Mouse (Mus musculus): ENCODE data around the gene Tmem117. TPM values are rescaled to one million over a fixed set of nuclear protein-coding genes. Genes with fewer than 3 reads are reported as not detected.

Gene Tmem117
- polyA plus RNA-seq, 1 experiment, result not detected

DNA sequence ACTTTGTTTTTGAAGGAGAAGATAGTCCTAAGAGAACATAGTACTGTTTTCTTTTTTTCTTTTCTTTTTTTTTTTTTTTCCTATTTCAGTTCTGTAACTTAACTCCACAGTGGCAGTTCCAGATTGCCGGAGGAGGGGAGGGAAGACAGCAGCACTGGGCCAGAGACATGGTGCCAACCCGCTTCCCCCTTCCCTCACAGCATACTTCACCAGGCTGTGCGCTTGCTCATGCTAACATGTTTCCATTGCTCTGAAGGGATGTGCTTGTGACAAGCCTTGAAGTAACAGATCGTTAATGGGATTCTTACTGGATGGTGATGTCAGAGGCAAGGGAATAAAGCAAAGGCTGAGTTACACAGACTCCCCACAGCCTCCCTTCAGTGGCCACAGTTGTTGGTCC lies 256.0 kb downstream of the Tmem117 start:
- Histone ChIP-seq H3K36me3 (ENCODE audit: control insufficient read depth) (no peaks in the 10 kb centered on the region), H3K27me3 (ENCODE audit: control insufficient read depth) (no peaks in the 10 kb centered on the region), H3K4me1 (ENCODE audit: control insufficient read depth) (no peaks in the 10 kb centered on the region), H3K9me3 (ENCODE audit: control insufficient read depth, low read length) (peaks cover 31% of the 10 kb centered on the region), H3K4me3 (replicated peaks) (no peak overlapping the region)
- TF ChIP-seq GATA1 (IDR thresholded peaks at IDR 0.05; ENCODE audit: low read length) (no peak), TAL1 (IDR thresholded peaks at IDR 0.05; ENCODE audit: low read length) (no peak)

- Histone ChIP-seq H3K27me3 (ENCODE audit: control insufficient read depth) (no peaks in the 10 kb centered on the region), H3K36me3 (ENCODE audit: control insufficient read depth) (no peaks in the 10 kb centered on the region), H3K4me3 (replicated peaks) (no peak overlapping the region), H3K9me3 (ENCODE audit: control insufficient read depth, low read length) (peaks cover 41% of the 10 kb centered on the region), H3K4me1 (ENCODE audit: control insufficient read depth) (no peaks in the 10 kb centered on the region)
- TF ChIP-seq GATA1 (IDR thresholded peaks at IDR 0.05; ENCODE audit: low read length) (no peak), TAL1 (IDR thresholded peaks at IDR 0.05; ENCODE audit: low read length) (no peak)
Measured at GRCm38 (mm10) chr15:94893201-94893600, 264.2 kb downstream of the Tmem117 start.

DNA sequence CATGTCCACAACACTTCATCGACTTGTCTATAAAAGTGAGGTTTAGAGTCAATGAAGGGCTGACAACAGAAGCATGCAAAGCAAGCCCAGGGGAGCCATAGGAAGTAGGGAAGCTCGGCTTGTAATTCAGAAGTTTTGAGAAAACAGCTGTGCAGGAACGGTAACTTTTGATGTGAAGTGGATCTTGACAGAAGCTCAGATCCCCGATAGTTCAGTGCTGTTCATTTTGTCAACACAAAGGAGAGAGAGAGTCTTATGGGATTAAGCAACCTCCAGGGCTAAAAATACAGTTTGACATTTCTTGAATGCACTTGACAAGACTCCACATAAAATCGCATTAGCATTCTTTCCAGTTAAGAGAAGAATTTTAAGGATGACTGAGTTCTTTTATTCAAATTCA lies 265.1 kb downstream of the Tmem117 start:
- H3K9me3 ChIP-seq (ENCODE audit: control insufficient read depth, low read length), result peaks cover 41% of the 10 kb centered on the region
- H3K36me3 ChIP-seq (ENCODE audit: control insufficient read depth), result no peaks in the 10 kb centered on the region
- H3K27me3 ChIP-seq (ENCODE audit: control insufficient read depth), result no peaks in the 10 kb centered on the region
- no peaks in the 10 kb centered on the region for H3K4me1 ChIP-seq (ENCODE audit: control insufficient read depth)
- no peak for TF ChIP-seq TAL1 (IDR thresholded peaks at IDR 0.05; ENCODE audit: low read length)
- TF ChIP-seq GATA1 (IDR thresholded peaks at IDR 0.05; ENCODE audit: low read length), result no peak
- H3K4me3 ChIP-seq (replicated peaks), result no peak overlapping the region

DNA sequence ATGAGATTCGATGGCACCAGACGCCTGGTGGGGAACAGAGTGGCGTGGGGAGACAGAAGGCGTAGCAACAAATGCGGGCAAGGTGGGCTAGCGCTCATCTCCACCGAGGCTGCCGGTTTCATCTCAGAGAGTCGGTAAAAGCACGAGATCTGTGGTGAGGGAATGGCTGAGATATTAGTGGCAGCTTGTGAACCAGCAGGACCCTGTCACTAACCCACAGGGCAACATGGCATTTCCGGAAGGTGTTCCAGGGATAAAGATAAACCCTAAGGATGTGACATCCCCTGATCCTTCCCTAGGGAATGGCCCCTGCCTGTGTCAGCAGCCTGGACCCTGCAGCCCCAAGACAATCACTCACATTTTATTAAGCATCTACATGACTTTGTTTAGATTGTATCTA lies 266.6 kb downstream of the Tmem117 start:
- no peaks in the 10 kb centered on the region for H3K4me1 ChIP-seq (ENCODE audit: control insufficient read depth)
- H3K4me3 ChIP-seq (replicated peaks), result no peak overlapping the region
- peaks cover 46% of the 10 kb centered on the region for H3K9me3 ChIP-seq (ENCODE audit: control insufficient read depth, low read length)
- TF ChIP-seq TAL1 (IDR thresholded peaks at IDR 0.05; ENCODE audit: low read length) (no peak), GATA1 (IDR thresholded peaks at IDR 0.05; ENCODE audit: low read length) (no peak)
- H3K27me3 ChIP-seq (ENCODE audit: control insufficient read depth), result no peaks in the 10 kb centered on the region
- no peaks in the 10 kb centered on the region for H3K36me3 ChIP-seq (ENCODE audit: control insufficient read depth)

DNA sequence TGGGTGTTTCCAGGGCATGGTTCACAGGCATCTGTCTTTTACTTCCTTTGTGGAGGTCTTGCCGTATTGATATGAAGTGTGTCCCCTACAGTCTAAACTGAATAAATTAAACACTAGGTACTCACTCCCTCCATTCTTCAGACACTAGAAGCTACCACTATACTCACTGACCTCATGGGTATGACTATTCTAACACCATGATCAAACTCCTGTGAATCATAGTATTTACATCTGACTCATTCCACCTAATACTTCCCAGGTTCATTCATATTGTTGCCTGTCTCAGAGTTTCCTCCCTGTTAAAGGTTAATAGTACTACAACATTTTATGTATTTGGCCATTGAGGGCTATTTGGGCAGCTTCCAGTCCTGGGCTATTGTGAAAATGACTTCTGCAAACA lies 274.2 kb downstream of the Tmem117 start:
- Histone ChIP-seq H3K4me1 (ENCODE audit: control insufficient read depth) (no peaks in the 10 kb centered on the region), H3K27me3 (ENCODE audit: control insufficient read depth) (no peaks in the 10 kb centered on the region), H3K36me3 (ENCODE audit: control insufficient read depth) (no peaks in the 10 kb centered on the region), H3K4me3 (replicated peaks) (no peak overlapping the region), H3K9me3 (ENCODE audit: control insufficient read depth, low read length) (peaks cover 26% of the 10 kb centered on the region)
- TF ChIP-seq TAL1 (IDR thresholded peaks at IDR 0.05; ENCODE audit: low read length), result no peak
- TF ChIP-seq GATA1 (IDR thresholded peaks at IDR 0.05; ENCODE audit: low read length), result no peak

GRCm38 (mm10) chr15:94904672-94905407 lies 275.8 kb downstream of the Tmem117 start:
- Histone ChIP-seq H3K36me3 (ENCODE audit: control insufficient read depth) (no peaks in the 10 kb centered on the region), H3K9me3 (ENCODE audit: control insufficient read depth, low read length) (peaks cover 30% of the 10 kb centered on the region), H3K27me3 (ENCODE audit: control insufficient read depth) (no peaks in the 10 kb centered on the region), H3K4me3 (replicated peaks) (no peak overlapping the region), H3K4me1 (ENCODE audit: control insufficient read depth) (no peaks in the 10 kb centered on the region)
- TF ChIP-seq TAL1 (IDR thresholded peaks at IDR 0.05; ENCODE audit: low read length) (no peak), GATA1 (IDR thresholded peaks at IDR 0.05; ENCODE audit: low read length) (no peak)

GRCm38 (mm10) chr15:94921672-94922071 lies 292.6 kb downstream of the Tmem117 start:
- no peak overlapping the region for H3K4me3 ChIP-seq (replicated peaks)
- no peaks in the 10 kb centered on the region for H3K4me1 ChIP-seq (ENCODE audit: control insufficient read depth)
- H3K9me3 ChIP-seq (ENCODE audit: control insufficient read depth, low read length), result peaks cover 21% of the 10 kb centered on the region
- no peaks in the 10 kb centered on the region for H3K27me3 ChIP-seq (ENCODE audit: control insufficient read depth)
- H3K36me3 ChIP-seq (ENCODE audit: control insufficient read depth), result no peaks in the 10 kb centered on the region
- TF ChIP-seq GATA1 (IDR thresholded peaks at IDR 0.05; ENCODE audit: low read length), result no peak

- no peaks in the 10 kb centered on the region for H3K27me3 ChIP-seq (ENCODE audit: control insufficient read depth)
- no peaks in the 10 kb centered on the region for H3K36me3 ChIP-seq (ENCODE audit: control insufficient read depth)
- no peaks in the 10 kb centered on the region for H3K4me1 ChIP-seq (ENCODE audit: control insufficient read depth)
- H3K9me3 ChIP-seq (ENCODE audit: control insufficient read depth, low read length), result peaks cover 37% of the 10 kb centered on the region
- TF ChIP-seq TAL1 (IDR thresholded peaks at IDR 0.05; ENCODE audit: low read length) (no peak), GATA1 (IDR thresholded peaks at IDR 0.05; ENCODE audit: low read length) (no peak)
- H3K4me3 ChIP-seq (replicated peaks), result no peak overlapping the region
Measured at GRCm38 (mm10) chr15:94927986-94928385, 299.0 kb downstream of the Tmem117 start.

GRCm38 (mm10) chr15:94930743-94931142 lies 301.7 kb downstream of the Tmem117 start:
- no peaks in the 10 kb centered on the region for H3K4me1 ChIP-seq (ENCODE audit: control insufficient read depth)
- H3K9me3 ChIP-seq (ENCODE audit: control insufficient read depth, low read length), result peaks cover 33% of the 10 kb centered on the region
- no peak overlapping the region for H3K4me3 ChIP-seq (replicated peaks)
- TF ChIP-seq TAL1 (IDR thresholded peaks at IDR 0.05; ENCODE audit: low read length), result no peak
- no peak for TF ChIP-seq GATA1 (IDR thresholded peaks at IDR 0.05; ENCODE audit: low read length)
- H3K36me3 ChIP-seq (ENCODE audit: control insufficient read depth), result no peaks in the 10 kb centered on the region
- no peaks in the 10 kb centered on the region for H3K27me3 ChIP-seq (ENCODE audit: control insufficient read depth)

- TF ChIP-seq TAL1 (IDR thresholded peaks at IDR 0.05; ENCODE audit: low read length), result no peak
- no peaks in the 10 kb centered on the region for H3K36me3 ChIP-seq (ENCODE audit: control insufficient read depth)
Measured at GRCm38 (mm10) chr15:94933044-94933443, 304.0 kb downstream of the Tmem117 start.

More at GRCm38 (mm10) chr15:94933044-94933443, 304.0 kb downstream of the Tmem117 start:
- Histone ChIP-seq H3K4me3 (replicated peaks) (no peak overlapping the region), H3K27me3 (ENCODE audit: control insufficient read depth) (no peaks in the 10 kb centered on the region), H3K4me1 (ENCODE audit: control insufficient read depth) (no peaks in the 10 kb centered on the region), H3K9me3 (ENCODE audit: control insufficient read depth, low read length) (peaks cover 23% of the 10 kb centered on the region)

Data from erythroblast, embryonic 14.5 days (primary cell).